Mouse (Mus musculus): ENCODE data around the gene Gabarapl1. TPM values are rescaled to one million over a fixed set of nuclear protein-coding genes. Genes with fewer than 3 reads are reported as not detected.

The Gabarapl1 gene
- polyA plus RNA-seq, 1 experiment = 53.6 TPM

DNA sequence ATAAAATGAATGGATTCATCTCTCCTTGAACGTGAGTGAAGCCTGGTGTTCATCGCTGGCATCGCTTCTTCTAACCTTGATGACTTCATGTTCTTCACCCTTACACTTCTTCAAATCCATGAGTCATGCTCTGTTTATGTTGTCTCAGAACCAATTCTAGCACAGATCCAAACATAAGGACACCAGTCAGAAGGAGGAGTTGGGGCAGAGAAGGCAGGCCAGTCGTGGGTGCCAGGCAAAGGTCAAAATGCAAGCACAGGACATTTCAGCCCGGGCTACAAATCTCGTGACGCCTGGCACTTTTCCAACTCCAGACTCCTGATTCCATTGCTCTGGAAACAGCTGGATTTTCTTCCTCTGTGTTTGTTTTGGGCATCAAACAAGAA, 411 bp upstream of the Gabarapl1 start:
- Histone ChIP-seq H3K4me2 (ENCODE audit: low read depth) (peak overlapping the region; percentile 73), H3ac (ENCODE audit: control insufficient read depth, insufficient read length) (no peak overlapping the region), H3K27me3 (ENCODE audit: control insufficient read depth, insufficient read depth, insufficient read length) (no peaks in the 10 kb centered on the region), H3K4me3 (peak overlapping the region; percentile 95), H3K79me2 (ENCODE audit: control insufficient read depth, insufficient read depth) (peaks cover 42% of the 10 kb centered on the region), H3K36me3 (ENCODE audit: control insufficient read depth, insufficient read depth) (peaks cover 4% of the 10 kb centered on the region)
- TF ChIP-seq MYOD1 (IDR thresholded peaks at IDR 0.05; ENCODE audit: control insufficient read depth in 1 of 3, insufficient read length in 2 of 3, low read depth in 2 of 3) = no peak
- TF ChIP-seq USF1 (IDR thresholded peaks at IDR 0.05; ENCODE audit: low read depth) = no peak
- TF ChIP-seq TCF3 (IDR thresholded peaks at IDR 0.05; ENCODE audit: insufficient read length, low read depth) = no peak
- no peak for TF ChIP-seq SRF (IDR thresholded peaks at IDR 0.05; ENCODE audit: control insufficient read depth, insufficient read length, low read depth)
- no peak for TF ChIP-seq POLR2AphosphoS2 (IDR thresholded peaks at IDR 0.05; ENCODE audit: insufficient read length, low read depth)
- TF ChIP-seq POLR2A (IDR thresholded peaks at IDR 0.05; ENCODE audit: insufficient read length, low read depth) = no peak
- TF ChIP-seq TCF12 (IDR thresholded peaks at IDR 0.05; ENCODE audit: insufficient read depth, poor library complexity, severe bottlenecking) = no peak
- no peak for TF ChIP-seq MAX (IDR thresholded peaks at IDR 0.05; ENCODE audit: low read depth)
- TF ChIP-seq E2F4 (IDR thresholded peaks at IDR 0.05; ENCODE audit: insufficient read depth) = no peak
- no peak for TF ChIP-seq REST (IDR thresholded peaks at IDR 0.05; ENCODE audit: insufficient read depth, insufficient read length)
- TF ChIP-seq MYOG (IDR thresholded peaks at IDR 0.05; ENCODE audit: control insufficient read depth in 1 of 3, insufficient read depth in 1 of 3, insufficient read length in 2 of 3, low read depth in 2 of 3) = no peak
- no peak for TF ChIP-seq CEBPB (IDR thresholded peaks at IDR 0.05; ENCODE audit: insufficient read depth, poor library complexity, severe bottlenecking)

DNA sequence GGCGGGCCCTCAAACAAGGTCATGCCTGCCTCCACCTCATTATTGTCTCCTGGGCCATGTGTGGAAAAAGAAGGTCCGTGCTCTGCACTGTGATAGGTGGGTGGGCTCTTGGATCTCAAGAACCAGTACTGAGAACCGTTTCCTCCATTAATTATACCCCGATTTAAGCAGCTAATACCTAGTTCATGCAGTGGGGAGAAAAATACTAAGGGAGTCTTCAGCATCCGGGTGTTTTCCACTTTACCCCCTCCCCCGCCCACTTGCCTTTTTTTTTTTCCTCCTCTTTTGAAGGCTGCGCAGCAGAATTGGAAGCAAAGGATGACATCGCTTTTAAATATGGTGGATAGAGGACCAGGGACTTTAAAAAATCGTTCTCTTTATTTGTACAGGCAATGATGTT, 1.1 kb downstream of the Gabarapl1 start:
- peak overlapping the region; percentile 95 for H3K4me3 ChIP-seq

GRCm38 (mm10) chr6:129534627-129535190, 1.7 kb downstream of the Gabarapl1 start:
- H3K36me3 ChIP-seq (ENCODE audit: control insufficient read depth, insufficient read depth) = peaks cover 15% of the 10 kb centered on the region
- H3K4me2 ChIP-seq (ENCODE audit: low read depth) = peak overlapping the region; percentile 74
- H3K79me2 ChIP-seq (ENCODE audit: control insufficient read depth, insufficient read depth) = peaks cover 42% of the 10 kb centered on the region
- H3K27me3 ChIP-seq (ENCODE audit: control insufficient read depth, insufficient read depth, insufficient read length) = no peaks in the 10 kb centered on the region
- peak overlapping the region; percentile 95 for H3K4me3 ChIP-seq
- TF ChIP-seq MYOG (IDR thresholded peaks at IDR 0.05; ENCODE audit: control insufficient read depth in 1 of 3, insufficient read depth in 1 of 3, insufficient read length in 2 of 3, low read depth in 2 of 3) (no peak), TCF12 (IDR thresholded peaks at IDR 0.05; ENCODE audit: insufficient read depth, poor library complexity, severe bottlenecking) (no peak), REST (IDR thresholded peaks at IDR 0.05; ENCODE audit: insufficient read depth, insufficient read length) (no peak), MAX (IDR thresholded peaks at IDR 0.05; ENCODE audit: low read depth) (no peak), MYOD1 (IDR thresholded peaks at IDR 0.05; ENCODE audit: control insufficient read depth in 1 of 3, insufficient read length in 2 of 3, low read depth in 2 of 3) (no peak), TCF3 (IDR thresholded peaks at IDR 0.05; ENCODE audit: insufficient read length, low read depth) (no peak), POLR2AphosphoS2 (IDR thresholded peaks at IDR 0.05; ENCODE audit: insufficient read length, low read depth) (no peak), E2F4 (IDR thresholded peaks at IDR 0.05; ENCODE audit: insufficient read depth) (no peak), SRF (IDR thresholded peaks at IDR 0.05; ENCODE audit: control insufficient read depth, insufficient read length, low read depth) (no peak), POLR2A (IDR thresholded peaks at IDR 0.05; ENCODE audit: insufficient read length, low read depth) (no peak), CEBPB (IDR thresholded peaks at IDR 0.05; ENCODE audit: insufficient read depth, poor library complexity, severe bottlenecking) (no peak), USF1 (IDR thresholded peaks at IDR 0.05; ENCODE audit: low read depth) (no peak)
- H3ac ChIP-seq (ENCODE audit: control insufficient read depth, insufficient read length) = no peak overlapping the region

More for the DNA sequence above, 1.1 kb downstream of the Gabarapl1 start:
- peaks cover 42% of the 10 kb centered on the region for H3K79me2 ChIP-seq (ENCODE audit: control insufficient read depth, insufficient read depth)
- no peaks in the 10 kb centered on the region for H3K27me3 ChIP-seq (ENCODE audit: control insufficient read depth, insufficient read depth, insufficient read length)
- peak overlapping the region; percentile 74 for H3K4me2 ChIP-seq (ENCODE audit: low read depth)
- TF ChIP-seq POLR2A (IDR thresholded peaks at IDR 0.05; ENCODE audit: insufficient read length, low read depth) (no peak), CEBPB (IDR thresholded peaks at IDR 0.05; ENCODE audit: insufficient read depth, poor library complexity, severe bottlenecking) (no peak), TCF12 (IDR thresholded peaks at IDR 0.05; ENCODE audit: insufficient read depth, poor library complexity, severe bottlenecking) (no peak), E2F4 (IDR thresholded peaks at IDR 0.05; ENCODE audit: insufficient read depth) (no peak), MAX (IDR thresholded peaks at IDR 0.05; ENCODE audit: low read depth) (no peak)
- peaks cover 13% of the 10 kb centered on the region for H3K36me3 ChIP-seq (ENCODE audit: control insufficient read depth, insufficient read depth)
- peak overlapping the region; percentile 33 for H3ac ChIP-seq (ENCODE audit: control insufficient read depth, insufficient read length)

- H3K27me3 ChIP-seq (ENCODE audit: control insufficient read depth, insufficient read depth, insufficient read length) = no peaks in the 10 kb centered on the region
- H3K79me2 ChIP-seq (ENCODE audit: control insufficient read depth, insufficient read depth) = peaks cover 42% of the 10 kb centered on the region
- TF ChIP-seq SRF (IDR thresholded peaks at IDR 0.05; ENCODE audit: control insufficient read depth, insufficient read length, low read depth) (no peak), TCF3 (IDR thresholded peaks at IDR 0.05; ENCODE audit: insufficient read length, low read depth) (no peak), POLR2AphosphoS2 (IDR thresholded peaks at IDR 0.05; ENCODE audit: insufficient read length, low read depth) (no peak), E2F4 (IDR thresholded peaks at IDR 0.05; ENCODE audit: insufficient read depth) (no peak), MYOD1 (IDR thresholded peaks at IDR 0.05; ENCODE audit: control insufficient read depth in 1 of 3, insufficient read length in 2 of 3, low read depth in 2 of 3) (no peak), MYOG (IDR thresholded peaks at IDR 0.05; ENCODE audit: control insufficient read depth in 1 of 3, insufficient read depth in 1 of 3, insufficient read length in 2 of 3, low read depth in 2 of 3) (no peak), TCF12 (IDR thresholded peaks at IDR 0.05; ENCODE audit: insufficient read depth, poor library complexity, severe bottlenecking) (no peak), USF1 (IDR thresholded peaks at IDR 0.05; ENCODE audit: low read depth) (no peak), POLR2A (IDR thresholded peaks at IDR 0.05; ENCODE audit: insufficient read length, low read depth) (no peak), MAX (IDR thresholded peaks at IDR 0.05; ENCODE audit: low read depth) (no peak), REST (IDR thresholded peaks at IDR 0.05; ENCODE audit: insufficient read depth, insufficient read length) (no peak), CEBPB (IDR thresholded peaks at IDR 0.05; ENCODE audit: insufficient read depth, poor library complexity, severe bottlenecking) (no peak)
- peaks cover 22% of the 10 kb centered on the region for H3K36me3 ChIP-seq (ENCODE audit: control insufficient read depth, insufficient read depth)
- no peak overlapping the region for H3K4me3 ChIP-seq
- H3ac ChIP-seq (ENCODE audit: control insufficient read depth, insufficient read length) = no peak overlapping the region
- peak overlapping the region; percentile 74 for H3K4me2 ChIP-seq (ENCODE audit: low read depth)
These were observed 2.8 kb downstream of the Gabarapl1 start for GRCm38 (mm10) chr6:129535723-129536122.

All from myocyte (in vitro differentiated cells).